Mouse (Mus musculus) adrenal gland, postnatal 25 days (tissue): ENCODE data around the gene Taf15. TPM values are rescaled to one million over a fixed set of nuclear protein-coding genes. Genes with fewer than 3 reads are reported as not detected.
A peak's percentile ranks its signal among the peaks of the same experiment; 100 is the strongest.

Source experiments
- DNase-seq: peaks from one replicate; pipeline ENCODE4 v3.0.0; 2021; ENCODE audit warnings: mixed read lengths
- long read RNA-seq: library from polyadenylated mRNA; stranded (forward); transcript quantifications from one replicate; pipeline ENCODE4 v2.0.0, GENCODE M21; 2021
- total RNA-seq: library from RNA; stranded (reverse); gene quantifications from 2 replicates; pipeline ENCODE4 v1.2.3, GENCODE M21; 2021

Taf15 gene
- total RNA-seq: 72.8 and 73.5 TPM in 2 replicates
- long read RNA-seq, partial matches to known transcripts: 1 of 2 reads
- long read RNA-seq, other reads (novel, unspliced or antisense): 1 of 2 reads

- DNase-seq: peak; percentile 98
Measured at GRCm38 (mm10) chr11:83472324-83473234, at the start of gene Taf15. Gene Taf15 (plus strand): TSS chr11:83473086.

GRCm38 (mm10) chr11:83424681-83425080, 48.2 kb upstream of the Taf15 start:
- DNase-seq: peak; percentile 69

GRCm38 (mm10) chr11:83426964-83427363, 45.9 kb upstream of the Taf15 start:
- DNase-seq: no peak

- no peak for DNase-seq
Measured at GRCm38 (mm10) chr11:83429355-83429754, 43.5 kb upstream of the Taf15 start, which contains the start of gene Gas2l2. Gene Gas2l2 (minus strand): TSS chr11:83429455.

GRCm38 (mm10) chr11:83432533-83432932, 40.4 kb upstream of the Taf15 start:
- DNase-seq: no peak

- DNase-seq: no peak
Measured at GRCm38 (mm10) chr11:83437377-83437776, 35.5 kb upstream of the Taf15 start, which contains the start of gene 1700020L24Rik. Gene 1700020L24Rik (plus strand): TSS chr11:83437677.

GRCm38 (mm10) chr11:83439426-83440060, 33.3 kb upstream of the Taf15 start:
- DNase-seq: no peak

- peak; percentile 86 for DNase-seq
Measured at GRCm38 (mm10) chr11:83440081-83441064, 32.5 kb upstream of the Taf15 start.

GRCm38 (mm10) chr11:83441235-83441634, 31.7 kb upstream of the Taf15 start:
- DNase-seq: peak; percentile 59

GRCm38 (mm10) chr11:83442596-83443267, 30.2 kb upstream of the Taf15 start:
- peak; percentile 63 for DNase-seq

- no peak for DNase-seq
Measured at GRCm38 (mm10) chr11:83443824-83444223, 29.1 kb upstream of the Taf15 start.

- no peak for DNase-seq
Measured at GRCm38 (mm10) chr11:83445001-83445400, 27.9 kb upstream of the Taf15 start.

- peak; percentile 16 for DNase-seq
Measured at GRCm38 (mm10) chr11:83447612-83448011, 25.3 kb upstream of the Taf15 start.

- peak; percentile 30 for DNase-seq
Measured at GRCm38 (mm10) chr11:83448021-83448926, 24.6 kb upstream of the Taf15 start.

GRCm38 (mm10) chr11:83448927-83449236, 24.0 kb upstream of the Taf15 start:
- peak; percentile 55 for DNase-seq

GRCm38 (mm10) chr11:83449298-83449697, 23.6 kb upstream of the Taf15 start:
- DNase-seq: no peak

GRCm38 (mm10) chr11:83450550-83450949, 22.3 kb upstream of the Taf15 start:
- no peak for DNase-seq

GRCm38 (mm10) chr11:83451281-83451680, 21.6 kb upstream of the Taf15 start:
- no peak for DNase-seq

- peak; percentile 39 for DNase-seq
Measured at GRCm38 (mm10) chr11:83454548-83454947, 18.3 kb upstream of the Taf15 start.

GRCm38 (mm10) chr11:83455608-83456007, 17.3 kb upstream of the Taf15 start:
- DNase-seq: peak; percentile 26
